Mouse (Mus musculus) liver, embryonic 13.5 days (tissue): ENCODE results near the gene 1110032A03Rik. TPM values are rescaled to one million over a fixed set of nuclear protein-coding genes. Genes with fewer than 3 reads are reported as not detected.

Source experiments
- ATAC-seq: fragments of 200-750 bp; cut with Nextera tagmentation; 2 replicates; pipeline ENCODE4 v1.8.0; 2017; ENCODE audit warnings: low read depth, mild to moderate bottlenecking, moderate number of reproducible peaks, moderate library complexity
- DNase-seq: peaks from one replicate; pipeline ENCODE4 v3.0.0; 2022
- H3K27ac ChIP-seq: fragments of 300-500 bp; sonication (generic); 2 replicates; pipeline ENCODE4 v1.5.1; 2015; ENCODE audit warnings: moderate library complexity, mild to moderate bottlenecking, inconsistent platforms
- H3K27me3 ChIP-seq: fragments of 300-500 bp; sonication (generic); 2 replicates; pipeline ENCODE4 v1.6.1; 2015; ENCODE audit warnings: mild to moderate bottlenecking, inconsistent platforms
- H3K36me3 ChIP-seq: fragments of 300-500 bp; sonication (generic); 2 replicates; pipeline ENCODE4 v1.6.1; 2015; ENCODE audit warnings: mild to moderate bottlenecking, inconsistent platforms
- H3K4me1 ChIP-seq: fragments of 300-500 bp; sonication (generic); replicated peaks from 2 replicates; pipeline ENCODE4 v1.6.1; 2015; ENCODE audit warnings: inconsistent platforms
- H3K4me2 ChIP-seq: fragments of 300-500 bp; sonication (generic); 2 replicates; pipeline ENCODE4 v1.6.1; 2015; ENCODE audit warnings: inconsistent platforms, mild to moderate bottlenecking, moderate library complexity
- H3K4me3 ChIP-seq: fragments of 300-500 bp; sonication (generic); replicated peaks from 2 replicates; pipeline ENCODE4 v1.5.1; 2015; ENCODE audit warnings: mild to moderate bottlenecking, inconsistent platforms
- H3K9ac ChIP-seq: fragments of 300-500 bp; sonication (generic); 2 replicates; pipeline ENCODE4 v1.6.1; 2015; ENCODE audit warnings: mild to moderate bottlenecking, inconsistent platforms
- H3K9me3 ChIP-seq: fragments of 300-500 bp; sonication (generic); replicated peaks from 2 replicates; pipeline ENCODE4 v1.6.1; 2016; ENCODE audit warnings: inconsistent platforms
- WGBS: fragments of 180-500 bp; shearing (Covaris S2); methylation state at CpG from one replicate; pipeline ENCODE4 v1.1.7; 2015; ENCODE audit not compliant: insufficient replicate concordance; 5-methylcytosine and 5-hydroxymethylcytosine counted together
- polyA plus RNA-seq: library from polyadenylated mRNA; unstranded; fragments of >200 nt; fragmentation: Nextera tagmentation; extraction: Ambion mirVana; gene quantifications from 2 replicates; pipeline ENCODE4 v1.2.1, GENCODE M21; 2015

Gene 1110032A03Rik
- polyA plus RNA-seq, 1 experiment from 2014 or later, result 14.6 TPM

- Histone ChIP-seq H3K4me1 (peaks cover 50% of the 10 kb centered on the region), H3K36me3 (peaks cover 26% of the 10 kb centered on the region), H3K9me3 (no peaks in the 10 kb centered on the region), H3K9ac (peak overlapping the region; percentile 90; the same call in 1 of the 2 replicates), H3K27me3 (no peaks in the 10 kb centered on the region), H3K4me2 (peak overlapping the region; percentile 96), H3K27ac (peak overlapping the region; percentile 4), H3K4me3 (0 out of 2 replicates have a peak overlapping the region, but pooled peaks have one; percentile 94)
- DNase-seq, result no peak
- ATAC-seq, result no peak
- 51% methylated on average over 4 of the region's 4 CpGs for WGBS
Measured at GRCm38 (mm10) chr9:50774026-50774462, 1.3 kb downstream of the 1110032A03Rik start.

GRCm38 (mm10) chr9:50770011-50770410 lies 5.3 kb downstream of the 1110032A03Rik start:
- Histone ChIP-seq H3K27ac (no peak overlapping the region), H3K9me3 (no peaks in the 10 kb centered on the region), H3K27me3 (no peaks in the 10 kb centered on the region), H3K4me1 (peaks cover 60% of the 10 kb centered on the region), H3K4me2 (no peak overlapping the region), H3K4me3 (no peak overlapping the region), H3K9ac (no peak overlapping the region), H3K36me3 (peaks cover 22% of the 10 kb centered on the region)
- ATAC-seq (no peak), DNase-seq (no peak)
- WGBS, result 70% methylated on average over 2 of the region's 2 CpGs

DNA sequence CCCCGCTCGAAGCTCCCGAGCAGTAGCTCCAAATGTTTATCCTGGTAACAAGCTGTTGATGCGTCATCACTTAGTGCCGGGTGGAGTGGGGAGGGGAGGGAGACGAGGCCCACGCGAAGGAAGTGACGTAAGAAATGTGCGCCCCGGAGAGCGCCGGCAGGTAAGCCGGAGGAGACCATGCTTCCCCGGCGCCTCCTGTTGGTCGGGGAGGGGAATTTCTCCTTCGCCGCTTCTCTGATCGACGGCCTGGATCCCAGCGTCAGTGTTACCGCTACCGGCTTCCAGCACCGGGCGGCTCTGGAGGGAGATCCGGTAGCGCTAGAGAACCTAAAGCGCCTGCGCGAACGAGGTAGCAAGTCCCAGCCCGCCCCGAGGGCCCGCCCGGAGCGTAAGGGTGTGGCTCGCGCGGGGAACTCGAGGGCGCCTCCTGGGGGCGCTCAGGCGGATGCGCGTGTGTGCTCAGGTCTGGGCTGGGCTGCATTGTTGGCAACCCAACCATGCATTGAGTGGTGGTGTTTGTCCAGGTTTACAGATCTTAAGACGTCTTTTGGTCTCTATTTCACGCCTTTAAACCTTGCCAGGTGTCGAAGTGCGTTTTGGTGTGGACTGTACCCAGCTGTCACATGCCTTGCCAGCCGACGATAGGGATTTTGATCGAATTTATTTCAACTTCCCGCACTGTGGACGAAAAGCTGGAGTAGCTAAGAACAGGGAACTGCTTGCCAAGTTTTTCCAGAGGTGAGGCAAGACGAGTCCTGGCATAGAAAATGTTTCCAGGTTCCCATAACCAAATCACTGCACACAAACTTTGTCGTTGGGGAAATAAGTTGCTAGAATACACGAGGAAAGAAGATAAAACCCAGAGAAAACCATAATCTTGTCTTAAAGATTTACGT lies 7.0 kb downstream of the 1110032A03Rik start, which contains the start of gene Fdxacb1:
Gene Fdxacb1, plus strand, starts transcription at position 130 of the 896 bp plus-strand sequence.
- Histone ChIP-seq H3K27ac (peak within 1 kb of the TSS; percentile 93), H3K4me1 (peaks cover 43% of the 10 kb centered on the region), H3K27me3 (no peaks in the 10 kb centered on the region), H3K4me2 (peak within 1 kb of the TSS; percentile 87), H3K9ac (peak within 1 kb of the TSS; percentile 80), H3K4me3 (peak within 1 kb of the TSS; percentile 72), H3K36me3 (peaks cover 27% of the 10 kb centered on the region), H3K9me3 (no peaks in the 10 kb centered on the region)
- 3% methylated on average over 59 of the region's 59 CpGs for WGBS
- peak; percentile 97 for ATAC-seq
- peak; percentile 95 for DNase-seq

- Histone ChIP-seq H3K9me3 (no peaks in the 10 kb centered on the region), H3K4me3 (peak overlapping the region; percentile 72), H3K9ac (peak overlapping the region; percentile 80), H3K36me3 (peaks cover 27% of the 10 kb centered on the region), H3K4me2 (peak overlapping the region; percentile 87), H3K27me3 (no peaks in the 10 kb centered on the region), H3K27ac (peak overlapping the region; percentile 93), H3K4me1 (peaks cover 36% of the 10 kb centered on the region)
- DNase-seq (no peak), ATAC-seq (peak; percentile 11)
- WGBS, result 5% methylated on average over 17 of the region's 17 CpGs
Measured at GRCm38 (mm10) chr9:50767531-50768106, 7.7 kb downstream of the 1110032A03Rik start.

- H3K4me2 ChIP-seq, result no peak overlapping the region
- H3K9ac ChIP-seq, result no peak overlapping the region
- H3K4me1 ChIP-seq, result peaks cover 14% of the 10 kb centered on the region
- WGBS, result 53% methylated on average over 1 of the region's 1 CpGs
- no peak for DNase-seq
- peaks cover 5% of the 10 kb centered on the region; the same call in 1 of the 2 replicates for H3K36me3 ChIP-seq
- H3K4me3 ChIP-seq, result no peak overlapping the region
- H3K27ac ChIP-seq, result no peak overlapping the region
- H3K9me3 ChIP-seq, result no peaks in the 10 kb centered on the region
- ATAC-seq, result no peak
- H3K27me3 ChIP-seq, result 0 out of 2 replicates have a peak, but pooled peaks cover 6% of the 10 kb centered on the region
Measured at GRCm38 (mm10) chr9:50763331-50763730, 12.0 kb downstream of the 1110032A03Rik start.

GRCm38 (mm10) chr9:50761520-50762243 lies 13.6 kb downstream of the 1110032A03Rik start:
- no peak overlapping the region for H3K4me3 ChIP-seq
- H3K4me2 ChIP-seq, result no peak overlapping the region
- peaks cover 4% of the 10 kb centered on the region for H3K4me1 ChIP-seq
- ATAC-seq (no peak), DNase-seq (no peak)
- H3K9me3 ChIP-seq, result no peaks in the 10 kb centered on the region
- no peak overlapping the region for H3K9ac ChIP-seq
- WGBS, result 49% methylated on average over 6 of the region's 6 CpGs
- no peak overlapping the region for H3K27ac ChIP-seq
- 0 out of 2 replicates have a peak, but pooled peaks cover 6% of the 10 kb centered on the region for H3K27me3 ChIP-seq
- H3K36me3 ChIP-seq, result peaks cover 5% of the 10 kb centered on the region; the same call in 1 of the 2 replicates

DNA sequence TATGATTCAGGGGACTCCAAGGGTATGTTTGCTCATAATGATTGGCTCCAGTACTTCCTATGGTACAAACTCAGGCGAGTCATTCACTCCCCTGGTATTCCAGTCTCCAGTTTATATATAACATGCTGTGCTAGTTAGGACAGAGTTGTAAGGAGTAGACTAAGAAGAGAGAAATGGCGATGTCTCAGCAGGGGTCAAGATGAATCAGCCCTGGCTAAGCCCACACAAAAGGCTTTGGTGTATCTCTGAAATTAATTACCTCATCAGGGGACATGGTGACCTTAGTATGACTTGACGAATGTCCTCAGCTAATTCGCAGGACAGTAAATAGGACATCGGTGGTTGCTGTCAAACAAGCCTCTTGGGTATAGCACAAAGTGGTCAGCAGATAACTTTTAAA lies 18.6 kb downstream of the 1110032A03Rik start:
- Histone ChIP-seq H3K9ac (no peak overlapping the region), H3K4me3 (no peak overlapping the region), H3K36me3 (no peaks in the 10 kb centered on the region), H3K9me3 (no peaks in the 10 kb centered on the region), H3K4me2 (no peak overlapping the region), H3K27ac (no peak overlapping the region), H3K27me3 (peaks cover 13% of the 10 kb centered on the region), H3K4me1 (no peaks in the 10 kb centered on the region)
- DNase-seq (no peak), ATAC-seq (no peak)
- WGBS, result 61% methylated on average over 5 of the region's 5 CpGs

GRCm38 (mm10) chr9:50753947-50754346 lies 21.4 kb downstream of the 1110032A03Rik start:
- WGBS, result 34% methylated on average over 7 of the region's 7 CpGs
- Histone ChIP-seq H3K9me3 (no peaks in the 10 kb centered on the region), H3K4me2 (no peak overlapping the region), H3K9ac (no peak overlapping the region), H3K36me3 (no peaks in the 10 kb centered on the region), H3K4me1 (no peaks in the 10 kb centered on the region), H3K27me3 (peaks cover 11% of the 10 kb centered on the region), H3K4me3 (no peak overlapping the region), H3K27ac (no peak overlapping the region)
- DNase-seq (no peak), ATAC-seq (no peak)

GRCm38 (mm10) chr9:50752784-50753615 lies 22.3 kb downstream of the 1110032A03Rik start:
- no peak overlapping the region for H3K27ac ChIP-seq
- H3K4me2 ChIP-seq, result no peak overlapping the region
- H3K9me3 ChIP-seq, result no peaks in the 10 kb centered on the region
- H3K4me1 ChIP-seq, result no peaks in the 10 kb centered on the region
- ATAC-seq (no peak), DNase-seq (no peak)
- H3K27me3 ChIP-seq, result peaks cover 11% of the 10 kb centered on the region
- WGBS, result 62% methylated on average over 17 of the region's 17 CpGs
- no peak overlapping the region for H3K9ac ChIP-seq
- H3K36me3 ChIP-seq, result no peaks in the 10 kb centered on the region
- H3K4me3 ChIP-seq, result no peak overlapping the region

GRCm38 (mm10) chr9:50752054-50752602 lies 23.2 kb downstream of the 1110032A03Rik start, which contains the start of gene Hspb2:
Hspb2 (minus strand) TSS chr9:50752354.
- no peak within 1 kb of the TSS for H3K4me2 ChIP-seq
- no peak within 1 kb of the TSS for H3K27ac ChIP-seq
- H3K9ac ChIP-seq, result no peak within 1 kb of the TSS
- no peaks in the 10 kb centered on the region for H3K4me1 ChIP-seq
- H3K9me3 ChIP-seq, result no peaks in the 10 kb centered on the region
- no peak for ATAC-seq
- WGBS, result 69% methylated on average over 14 of the region's 14 CpGs
- H3K4me3 ChIP-seq, result no peak within 1 kb of the TSS
- no peak for DNase-seq
- H3K36me3 ChIP-seq, result no peaks in the 10 kb centered on the region
- H3K27me3 ChIP-seq, result peaks cover 11% of the 10 kb centered on the region
